Mouse (Mus musculus): ENCODE results near the gene Med24.

- TF ChIP-seq POLR2A (IDR thresholded peaks at IDR 0.05; ENCODE audit: borderline replicate concordance, extremely low read depth, low read depth, low read length), result no peak
- TF ChIP-seq CTCF (IDR thresholded peaks at IDR 0.05; ENCODE audit: insufficient read depth, low read length), result no peak
Measured at GRCm38 (mm10) chr11:98709001-98709741, 20.1 kb downstream of the Med24 start.
